Mouse (Mus musculus) lung, postnatal 0 days (tissue): ENCODE data around the gene Ppp3cb.

Source experiments
- CTCF ChIP-seq: IDR thresholded peaks from 2 replicates; pipeline ENCODE4 v1.5.1; 2016; ENCODE audit warnings: antibody characterized with exemption, mild to moderate bottlenecking
- EP300 ChIP-seq: IDR thresholded peaks from 2 replicates; pipeline ENCODE4 v1.6.1; 2016; ENCODE audit warnings: antibody characterized with exemption, mild to moderate bottlenecking, control low read depth

- TF ChIP-seq CTCF, result no peak
- no peak for TF ChIP-seq EP300
Measured at GRCm38 (mm10) chr14:20477261-20478025, 68.9 kb downstream of the Ppp3cb start.
